Mouse (Mus musculus): Measurements from ENCODE around the gene Gtf3c3. TPM values are rescaled to one million over a fixed set of nuclear protein-coding genes. Genes with fewer than 3 reads are reported as not detected.

The Gtf3c3 gene
- total RNA-seq (2021) = 10 to 100 TPM; 29.4 to 29.5 TPM
- long read RNA-seq, experiment 1, full-length matches to known transcripts = 13 of 16 reads
- long read RNA-seq, experiment 1, partial matches to known transcripts = 0 of 16 reads
- long read RNA-seq, experiment 1, other reads (novel, unspliced or antisense) = 3 of 16 reads
- long read RNA-seq, experiment 2, full-length matches to known transcripts = 11 of 13 reads
- long read RNA-seq, experiment 2, partial matches to known transcripts = 0 of 13 reads
- long read RNA-seq, experiment 2, other reads (novel, unspliced or antisense) = 2 of 13 reads

- intact Hi-C loops (cut with DNase I) = no loop called here
- DNase-seq (ENCODE audit: low spot score in 2 of 2) = peak; percentile 80 to 82
Measured at GRCm38 (mm10) chr1:54438340-54439079, at the start of gene Gtf3c3. Gene Gtf3c3, minus strand, starts transcription at chr1:54438971.

- DNase-seq (ENCODE audit: low spot score in 2 of 2) = no peak
- intact Hi-C loops (cut with DNase I) = no loop called here
Measured at GRCm38 (mm10) chr1:54484744-54485420, 46.1 kb upstream of the Gtf3c3 start.

GRCm38 (mm10) chr1:54480491-54480890 lies 41.7 kb upstream of the Gtf3c3 start:
- DNase-seq (ENCODE audit: low spot score in 2 of 2) = no peak
- intact Hi-C loops (cut with DNase I) = no loop called here

GRCm38 (mm10) chr1:54468662-54469061 lies 29.9 kb upstream of the Gtf3c3 start:
- intact Hi-C loops (cut with DNase I) = no loop called here
- peak; percentile 8 to 53 for DNase-seq (ENCODE audit: low spot score in 2 of 2)

GRCm38 (mm10) chr1:54467366-54467765 lies 28.6 kb upstream of the Gtf3c3 start:
- intact Hi-C loops (cut with DNase I) = no loop called here
- peak; percentile 9 to 42 for DNase-seq (ENCODE audit: low spot score in 2 of 2)

GRCm38 (mm10) chr1:54452116-54452515 lies 13.3 kb upstream of the Gtf3c3 start:
- intact Hi-C loops (cut with DNase I) = no loop called here

GRCm38 (mm10) chr1:54448833-54449232 lies 10.1 kb upstream of the Gtf3c3 start:
- intact Hi-C loops (cut with DNase I) = no loop called here
- DNase-seq (ENCODE audit: low spot score in 2 of 2) = no peak

More at GRCm38 (mm10) chr1:54452116-54452515, 13.3 kb upstream of the Gtf3c3 start:
- no peak for DNase-seq (ENCODE audit: low spot score in 2 of 2)

GRCm38 (mm10) chr1:54443641-54444040 lies 4.9 kb upstream of the Gtf3c3 start:
- intact Hi-C loops (cut with DNase I) = no loop called here
- no peak for DNase-seq (ENCODE audit: low spot score in 2 of 2)

GRCm38 (mm10) chr1:54439080-54439476 lies 307 bp upstream of the Gtf3c3 start:
- DNase-seq (ENCODE audit: low spot score in 2 of 2) = no peak
- intact Hi-C loops (cut with DNase I) = no loop called here

GRCm38 (mm10) chr1:54422195-54422750 lies 16.5 kb downstream of the Gtf3c3 start:
- no peak for DNase-seq (ENCODE audit: low spot score in 2 of 2)
- intact Hi-C loops (cut with DNase I) = no loop called here

- intact Hi-C loops (cut with DNase I) = no loop called here
- DNase-seq (ENCODE audit: low spot score in 2 of 2) = no peak
Measured at GRCm38 (mm10) chr1:54421670-54422069, 17.1 kb downstream of the Gtf3c3 start.

GRCm38 (mm10) chr1:54402736-54403135 lies 36.0 kb downstream of the Gtf3c3 start:
- no peak for DNase-seq (ENCODE audit: low spot score in 2 of 2)
- intact Hi-C loops (cut with DNase I) = no loop called here

GRCm38 (mm10) chr1:54384221-54384620 lies 54.5 kb downstream of the Gtf3c3 start:
- no peak for DNase-seq (ENCODE audit: low spot score in 2 of 2)
- intact Hi-C loops (cut with DNase I) = loop anchor here (5.0 kb wide), 1 partner anchor 477 kb away; no protein-coding TSS in a partner anchor

- DNase-seq (ENCODE audit: low spot score in 2 of 2) = peak; percentile 70 to 71
- intact Hi-C loops (cut with DNase I) = loop anchor here (5.0 kb wide), 1 partner anchor 474 kb away; no protein-coding TSS in a partner anchor
Measured at GRCm38 (mm10) chr1:54380978-54381914, 57.5 kb downstream of the Gtf3c3 start.

GRCm38 (mm10) chr1:54377506-54378051 lies 61.2 kb downstream of the Gtf3c3 start:
- intact Hi-C loops (cut with DNase I) = no loop called here
- no peak for DNase-seq (ENCODE audit: low spot score in 2 of 2)

- intact Hi-C loops (cut with DNase I) = no loop called here
- DNase-seq (ENCODE audit: low spot score in 2 of 2) = no peak
Measured at GRCm38 (mm10) chr1:54356566-54356965, 82.2 kb downstream of the Gtf3c3 start.

- intact Hi-C loops (cut with DNase I) = no loop called here
- DNase-seq (ENCODE audit: low spot score in 2 of 2) = no peak
Measured at GRCm38 (mm10) chr1:54355485-54355884, 83.3 kb downstream of the Gtf3c3 start.

GRCm38 (mm10) chr1:54354786-54355185 lies 84.0 kb downstream of the Gtf3c3 start:
- DNase-seq (ENCODE audit: low spot score in 2 of 2) = no peak
- intact Hi-C loops (cut with DNase I) = no loop called here
